Mouse (Mus musculus) embryonic stem cell, embryonic (primary cell): ENCODE measurements around the gene Ccdc181.
"Not testable (repeated sequence)": the region's sequence is repeated elsewhere in the genome, so short reads cannot be mapped to it uniquely, and the experiment has no call there.

Experiments used
- CTCF ChIA-PET, 4 experiments: fragments of 300-600 bp in 2 of 4; fragments of 350-600 bp in 2 of 4; sonication (Branson Sonifier 250); formaldehyde crosslinking; loops; one replicate each; lab custom pipeline; 2022; ENCODE audit warnings: inconsistent platforms in 2 of 4; lab: Charles Lee
- POLR2A ChIA-PET, 4 experiments: fragments of 300-600 bp in 2 of 4; fragments of 350-600 bp in 2 of 4; sonication (Branson Sonifier 250); formaldehyde crosslinking; loops; one replicate each; lab custom pipeline; 2022; ENCODE audit warnings: antibody characterized with exemption in 4 of 4, inconsistent platforms in 1 of 4; lab: Charles Lee

Gene Ccdc181

GRCm38 (mm10) chr1:164275455-164275954 lies at the start of gene Ccdc181:
Gene Ccdc181 (plus strand): TSS chr1:164275585.
- CTCF ChIA-PET: interaction anchor here in 3 of 4 experiments (0.6 to 1.3 kb wide), 4 partner anchors 11 to 857 kb away, joined by 3 to 7 read pairs (median 6); no protein-coding TSS in a partner anchor
- POLR2A ChIA-PET: interaction anchor here in 3 of 4 experiments (0.8 to 1.8 kb wide), 12 partner anchors 10 to 219 kb away, joined by 3 to 7 read pairs (median 4); partner anchors contain the start of genes Slc19a2 (in 2 of the 3) and Atp1b1 (in 1 of the 3)

- CTCF ChIA-PET: interaction anchor here in 1 of 4 experiments (0.8 kb wide), 1 partner anchor 1813 kb away, joined by 3 read pairs; no protein-coding TSS in a partner anchor
- POLR2A ChIA-PET: not testable (repeated sequence)
Measured at GRCm38 (mm10) chr1:164231937-164232570, 43.3 kb upstream of the Ccdc181 start.

GRCm38 (mm10) chr1:164233447-164233846 lies 41.9 kb upstream of the Ccdc181 start:
- ChIA-PET POLR2A (no interaction called here), CTCF (no interaction called here)

GRCm38 (mm10) chr1:164235078-164235477 lies 40.3 kb upstream of the Ccdc181 start:
- ChIA-PET POLR2A (no interaction called here), CTCF (no interaction called here)

GRCm38 (mm10) chr1:164236078-164236477 lies 39.3 kb upstream of the Ccdc181 start:
- ChIA-PET POLR2A (interaction anchor here in 1 of 4 experiments (0.9 kb wide), 1 partner anchor 13 kb away, joined by 3 read pairs; the partner anchor contains the start of gene Slc19a2), CTCF (interaction anchor here in 1 of 4 experiments (0.6 kb wide), 1 partner anchor 714 kb away, joined by 3 read pairs; no protein-coding TSS in a partner anchor)

GRCm38 (mm10) chr1:164241494-164241893 lies 33.9 kb upstream of the Ccdc181 start:
- POLR2A ChIA-PET: no interaction called here
- CTCF ChIA-PET: no interaction called here

- POLR2A ChIA-PET: no interaction called here
- CTCF ChIA-PET: interaction anchor here in 1 of 4 experiments (1.1 kb wide), 1 partner anchor 74 kb away, joined by 4 read pairs; no protein-coding TSS in a partner anchor
Measured at GRCm38 (mm10) chr1:164242809-164243208, 32.6 kb upstream of the Ccdc181 start.

- ChIA-PET POLR2A (interaction anchor here in 3 of 4 experiments (0.6 to 3.2 kb wide), 7 partner anchors 10 to 211 kb away, joined by 3 to 13 read pairs (median 4); partner anchors contain the start of genes Blzf1 (in 1 of the 3) and Ccdc181 (in 1 of the 3)), CTCF (interaction anchor here in 1 of 4 experiments (1.1 kb wide), 1 partner anchor 876 kb away, joined by 3 read pairs; no protein-coding TSS in a partner anchor)
Measured at GRCm38 (mm10) chr1:164247442-164247841, 27.9 kb upstream of the Ccdc181 start.

- CTCF ChIA-PET: interaction anchor here in 2 of 4 experiments (0.6 to 1.1 kb wide), 3 partner anchors 10 to 875 kb away, joined by 3 to 4 read pairs (median 3); no protein-coding TSS in a partner anchor
- POLR2A ChIA-PET: interaction anchor here in 3 of 4 experiments (0.9 to 3.2 kb wide), 11 partner anchors 9 to 227 kb away, joined by 3 to 7 read pairs (median 4); partner anchors contain the start of genes Blzf1 (in 2 of the 3) and Ccdc181 (in 1 of the 3)
Measured at GRCm38 (mm10) chr1:164247971-164248370, 27.4 kb upstream of the Ccdc181 start.

- ChIA-PET CTCF (interaction anchor here in 2 of 4 experiments (0.6 to 1.1 kb wide), 5 partner anchors 9 to 875 kb away, joined by 3 to 4 read pairs (median 3); no protein-coding TSS in a partner anchor), POLR2A (interaction anchor here in 3 of 4 experiments (0.5 to 3.2 kb wide), 25 partner anchors 9 to 337 kb away, joined by 3 to 17 read pairs (median 3); partner anchors contain the start of genes Blzf1 (in 2 of the 3), Ccdc181 (in 2 of the 3), BC055324 (in 1 of the 3) and Mettl18 (in 1 of the 3))
Measured at GRCm38 (mm10) chr1:164248465-164249331, 26.7 kb upstream of the Ccdc181 start, which contains the start of gene Slc19a2. Gene Slc19a2 (plus strand): TSS chr1:164249046.

- ChIA-PET CTCF (interaction anchor here in 1 of 4 experiments (0.6 kb wide), 2 partner anchors 66 to 67 kb away, joined by 3 to 4 read pairs; no protein-coding TSS in a partner anchor), POLR2A (interaction anchor here in 3 of 4 experiments (0.6 to 3.2 kb wide), 20 partner anchors 8 to 337 kb away, joined by 3 to 17 read pairs (median 4); partner anchors contain the start of genes Ccdc181 (in 2 of the 3), BC055324 (in 1 of the 3), Blzf1 (in 1 of the 3) and Mettl18 (in 1 of the 3))
Measured at GRCm38 (mm10) chr1:164249332-164249711, 26.1 kb upstream of the Ccdc181 start.

- CTCF ChIA-PET: interaction anchor here in 1 of 4 experiments (0.6 kb wide), 1 partner anchor 870 kb away, joined by 3 read pairs; no protein-coding TSS in a partner anchor
- POLR2A ChIA-PET: interaction anchor here in 3 of 4 experiments (0.6 to 2.2 kb wide), 15 partner anchors 11 to 986 kb away, joined by 3 to 17 read pairs (median 3); partner anchors contain the start of genes Blzf1 (in 1 of the 3) and Tiprl (in 1 of the 3)
Measured at GRCm38 (mm10) chr1:164250391-164251150, 24.8 kb upstream of the Ccdc181 start.

GRCm38 (mm10) chr1:164251438-164251837 lies 23.9 kb upstream of the Ccdc181 start:
- POLR2A ChIA-PET: interaction anchor here in 3 of 4 experiments (0.7 to 2.1 kb wide), 3 partner anchors 10 to 307 kb away, joined by 3 to 9 read pairs (median 3); no protein-coding TSS in a partner anchor

GRCm38 (mm10) chr1:164252551-164252950 lies 22.8 kb upstream of the Ccdc181 start:
- POLR2A ChIA-PET: interaction anchor here in 2 of 4 experiments (0.6 to 2.1 kb wide), 5 partner anchors 9 to 426 kb away, joined by 3 to 9 read pairs (median 3); partner anchors contain the start of gene Blzf1 (in 1 of the 2)
- CTCF ChIA-PET: no interaction called here

More at GRCm38 (mm10) chr1:164251438-164251837, 23.9 kb upstream of the Ccdc181 start:
- CTCF ChIA-PET: no interaction called here

- ChIA-PET CTCF (interaction anchor here in 2 of 4 experiments (0.6 kb wide), 2 partner anchors 119 to 245 kb away, joined by 3 to 4 read pairs; no protein-coding TSS in a partner anchor), POLR2A (interaction anchor here in 2 of 4 experiments (0.6 to 1.9 kb wide), 8 partner anchors 8 to 323 kb away, joined by 3 to 12 read pairs (median 3); partner anchors contain the start of gene Blzf1 (in 1 of the 2))
Measured at GRCm38 (mm10) chr1:164254836-164255235, 20.5 kb upstream of the Ccdc181 start.
